Mouse (Mus musculus) bone marrow, adult 2 months (tissue): ENCODE data around the gene Kalrn. TPM values are rescaled to one million over a fixed set of nuclear protein-coding genes. Genes with fewer than 3 reads are reported as not detected.

Experiments
- H3K27ac ChIP-seq: fragments of 200-500 bp; 2 replicates; pipeline ENCODE4 v1.5.1; 2012; ENCODE audit warnings: low read depth, mild to moderate bottlenecking, control low read depth, inconsistent platforms, low read length; ENCODE audit not compliant: control insufficient read depth, poor library complexity, insufficient read depth
- H3K4me1 ChIP-seq: fragments of 200-500 bp; 2 replicates; pipeline ENCODE4 v1.6.1; 2011; ENCODE audit warnings: low read length; ENCODE audit not compliant: control insufficient read depth, insufficient read depth
- H3K4me3 ChIP-seq: fragments of 200-500 bp; replicated peaks from 2 replicates; pipeline ENCODE3; 2011; ENCODE audit warnings: mild to moderate bottlenecking, low read depth, low read length, control low read depth; ENCODE audit not compliant: control insufficient read depth
- CTCF ChIP-seq: fragments of 200-500 bp; IDR thresholded peaks from 2 replicates; pipeline ENCODE4 v1.5.1; 2011; ENCODE audit warnings: low read length, control low read depth; ENCODE audit not compliant: control insufficient read depth, insufficient read depth
- POLR2A ChIP-seq: fragments of 200-500 bp; IDR thresholded peaks from 2 replicates; pipeline ENCODE4 v1.6.1; 2011; ENCODE audit warnings: low read depth, mild to moderate bottlenecking, control low read depth, low read length, borderline replicate concordance; ENCODE audit not compliant: control insufficient read depth
- WGBS: fragments of 180-500 bp; shearing (Covaris S2); methylation state at CpG from one replicate; pipeline ENCODE4 v1.1.7; 2018; 5-methylcytosine and 5-hydroxymethylcytosine counted together
- polyA plus RNA-seq: library from polyadenylated mRNA; stranded (reverse); fragments of >200 nt; gene quantifications from 2 replicates; pipeline ENCODE4 v1.2.4, GENCODE M21; 2011; ENCODE audit warnings: low replicate concordance; ENCODE audit not compliant: missing spikeins, insufficient read depth, insufficient read length

Gene Kalrn
- polyA plus RNA-seq, 1 experiment, result 72.1 TPM

DNA sequence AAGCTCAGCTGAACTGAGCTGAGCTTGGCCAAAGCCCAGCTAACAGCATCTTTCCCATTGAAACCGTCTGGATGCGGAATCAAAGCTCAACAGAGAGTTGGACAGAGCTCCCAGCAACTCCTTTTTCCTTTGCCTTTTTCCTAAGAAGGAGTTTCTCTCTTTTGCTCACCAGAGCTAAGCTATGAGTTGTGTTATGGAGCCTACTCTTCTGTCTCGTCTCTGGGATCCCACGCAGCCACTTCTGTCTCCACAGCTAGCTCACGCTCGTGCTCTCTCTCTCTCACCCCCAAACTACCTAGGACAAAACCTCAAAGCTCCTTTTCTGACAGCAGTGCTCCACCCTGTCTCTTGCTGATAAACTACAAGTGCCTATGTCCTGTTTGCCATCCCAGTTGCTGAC lies 4.5 kb downstream of the Kalrn start:
- H3K4me3 ChIP-seq, result no peak overlapping the region
- WGBS, result 75% methylated on average over 6 of the region's 6 CpGs
- no peak overlapping the region for H3K27ac ChIP-seq
- TF ChIP-seq POLR2A (no peak), CTCF (no peak)
- H3K4me1 ChIP-seq, result no peaks in the 10 kb centered on the region

- TF ChIP-seq CTCF, result no peak
- TF ChIP-seq POLR2A, result no peak
- no peaks in the 10 kb centered on the region for H3K4me1 ChIP-seq
- WGBS, result 49% methylated on average over 11 of the region's 11 CpGs
- no peak overlapping the region for H3K27ac ChIP-seq
- H3K4me3 ChIP-seq, result no peak overlapping the region
These were observed 9.6 kb downstream of the Kalrn start for GRCm38 (mm10) chr16:34563593-34564280.

DNA sequence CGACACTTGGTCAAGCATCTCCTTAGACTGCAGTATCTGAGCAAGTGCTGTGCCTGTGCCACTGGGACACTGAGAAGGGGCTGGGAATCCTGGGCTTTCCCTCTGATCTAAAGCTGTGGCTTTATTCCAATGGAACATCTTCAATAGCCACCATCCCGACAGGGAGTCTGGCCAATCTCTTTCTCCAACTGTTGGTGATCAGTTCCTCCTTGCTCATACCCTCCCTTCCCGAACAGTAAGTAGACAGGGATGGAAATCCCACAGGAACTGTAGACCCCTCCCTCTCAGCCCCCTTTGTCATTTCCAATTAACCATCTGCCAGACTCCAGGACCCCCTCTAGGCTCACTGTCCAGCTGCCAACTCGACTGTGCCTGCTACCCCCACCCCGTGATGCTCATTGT lies 11.6 kb downstream of the Kalrn start:
- Histone ChIP-seq H3K27ac (no peak overlapping the region), H3K4me3 (no peak overlapping the region), H3K4me1 (no peaks in the 10 kb centered on the region)
- TF ChIP-seq CTCF (no peak), POLR2A (no peak)
- 58% methylated on average over 5 of the region's 5 CpGs for WGBS

DNA sequence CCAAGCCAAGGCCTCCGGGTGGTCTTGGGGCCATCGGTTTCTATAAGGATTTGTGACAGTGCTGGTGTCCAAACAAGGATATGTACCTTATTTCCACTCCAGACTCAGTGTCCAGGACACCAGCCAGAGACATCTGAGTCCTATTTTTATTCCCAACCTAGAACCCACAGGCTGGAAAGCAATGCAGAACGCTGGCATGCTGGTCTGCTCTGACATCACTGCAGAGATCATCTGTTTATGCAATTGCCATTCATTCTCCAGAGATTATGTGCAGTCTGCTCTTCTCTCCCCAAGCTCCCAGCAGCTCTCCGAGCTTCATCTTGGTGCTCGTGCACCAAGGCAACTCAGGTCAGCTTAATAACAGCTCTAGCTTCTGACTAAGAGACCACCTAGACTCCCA lies 12.5 kb downstream of the Kalrn start:
- H3K27ac ChIP-seq, result no peak overlapping the region
- no peaks in the 10 kb centered on the region for H3K4me1 ChIP-seq
- H3K4me3 ChIP-seq, result no peak overlapping the region
- TF ChIP-seq POLR2A, result no peak
- no peak for TF ChIP-seq CTCF
- WGBS, result 74% methylated on average over 5 of the region's 5 CpGs

DNA sequence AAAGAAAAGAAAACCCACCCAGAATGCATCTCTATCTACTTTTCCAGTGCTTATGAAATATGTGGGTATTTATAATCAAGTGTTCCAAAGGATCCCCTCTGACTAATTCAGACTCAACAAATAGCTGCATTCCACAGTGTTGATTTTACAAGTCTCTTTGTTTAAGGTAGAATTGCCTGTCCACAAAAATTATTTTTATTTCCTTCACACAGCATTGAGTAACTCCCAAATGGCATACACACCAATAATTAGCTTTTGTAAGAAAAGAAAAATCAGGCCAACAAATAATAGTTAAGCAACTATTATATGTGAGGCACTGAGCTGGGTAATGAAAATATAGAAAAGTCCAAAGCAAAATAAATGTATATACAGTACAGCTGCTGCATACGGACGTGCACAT lies 12.9 kb downstream of the Kalrn start:
- Histone ChIP-seq H3K27ac (no peak overlapping the region), H3K4me1 (no peaks in the 10 kb centered on the region), H3K4me3 (no peak overlapping the region)
- TF ChIP-seq CTCF (no peak), POLR2A (no peak)
- 75% methylated on average over 2 of the region's 2 CpGs for WGBS

DNA sequence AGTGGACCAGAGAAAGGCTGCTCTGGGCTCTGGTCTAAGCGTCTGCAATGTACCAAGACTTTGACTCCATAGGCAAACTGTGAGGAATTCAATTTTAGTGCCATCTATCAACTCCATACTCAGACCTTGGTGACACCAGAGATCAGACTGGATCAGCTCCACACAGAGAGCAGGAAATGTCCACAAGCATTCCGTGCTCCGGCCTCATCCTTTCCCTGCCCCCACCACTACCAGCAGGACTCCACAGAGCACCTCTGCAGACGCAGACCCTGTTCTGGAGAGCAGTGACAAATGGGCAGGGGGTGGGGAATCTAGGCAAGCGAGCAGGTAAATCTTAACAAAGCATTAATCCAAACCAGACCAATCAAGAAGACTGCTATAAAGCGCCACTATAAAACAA lies 15.4 kb downstream of the Kalrn start:
- TF ChIP-seq POLR2A, result no peak
- TF ChIP-seq CTCF, result no peak
- Histone ChIP-seq H3K4me3 (no peak overlapping the region), H3K4me1 (no peaks in the 10 kb centered on the region), H3K27ac (no peak overlapping the region)
- WGBS, result 84% methylated on average over 6 of the region's 6 CpGs

- no peak for TF ChIP-seq POLR2A
- no peak for TF ChIP-seq CTCF
- WGBS, result 80% methylated on average over 1 of the region's 1 CpGs
- H3K4me3 ChIP-seq, result no peak overlapping the region
- no peaks in the 10 kb centered on the region for H3K4me1 ChIP-seq
- no peak overlapping the region for H3K27ac ChIP-seq
These were observed 20.6 kb downstream of the Kalrn start for GRCm38 (mm10) chr16:34552731-34553130.

DNA sequence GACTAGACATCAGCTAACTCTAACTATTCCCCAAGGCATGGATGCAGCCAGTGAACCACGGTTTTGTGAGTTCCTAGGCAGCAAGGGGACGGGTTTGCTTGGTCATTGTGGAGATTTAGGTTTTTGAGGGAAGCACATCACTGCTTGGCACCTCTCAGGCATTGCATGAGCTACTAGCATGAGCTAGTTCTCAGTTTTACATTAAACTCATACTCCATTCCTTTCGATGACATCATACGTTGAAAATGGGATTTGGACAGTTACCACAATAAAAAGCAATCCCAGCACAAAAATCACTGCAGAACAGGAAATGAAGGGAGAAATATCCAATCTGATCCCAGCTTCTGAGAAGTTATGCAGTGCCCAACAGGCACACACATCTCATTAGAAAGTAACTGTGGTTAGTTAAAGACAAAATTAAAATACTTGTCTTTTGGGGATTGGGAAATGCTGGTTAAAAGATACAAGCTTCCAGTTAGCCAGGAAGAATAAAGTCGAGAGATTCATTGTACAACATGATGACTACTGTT lies 23.8 kb downstream of the Kalrn start:
- Histone ChIP-seq H3K4me1 (no peaks in the 10 kb centered on the region), H3K27ac (no peak overlapping the region), H3K4me3 (no peak overlapping the region)
- TF ChIP-seq POLR2A (no peak), CTCF (no peak)
- 60% methylated on average over 5 of the region's 5 CpGs for WGBS

DNA sequence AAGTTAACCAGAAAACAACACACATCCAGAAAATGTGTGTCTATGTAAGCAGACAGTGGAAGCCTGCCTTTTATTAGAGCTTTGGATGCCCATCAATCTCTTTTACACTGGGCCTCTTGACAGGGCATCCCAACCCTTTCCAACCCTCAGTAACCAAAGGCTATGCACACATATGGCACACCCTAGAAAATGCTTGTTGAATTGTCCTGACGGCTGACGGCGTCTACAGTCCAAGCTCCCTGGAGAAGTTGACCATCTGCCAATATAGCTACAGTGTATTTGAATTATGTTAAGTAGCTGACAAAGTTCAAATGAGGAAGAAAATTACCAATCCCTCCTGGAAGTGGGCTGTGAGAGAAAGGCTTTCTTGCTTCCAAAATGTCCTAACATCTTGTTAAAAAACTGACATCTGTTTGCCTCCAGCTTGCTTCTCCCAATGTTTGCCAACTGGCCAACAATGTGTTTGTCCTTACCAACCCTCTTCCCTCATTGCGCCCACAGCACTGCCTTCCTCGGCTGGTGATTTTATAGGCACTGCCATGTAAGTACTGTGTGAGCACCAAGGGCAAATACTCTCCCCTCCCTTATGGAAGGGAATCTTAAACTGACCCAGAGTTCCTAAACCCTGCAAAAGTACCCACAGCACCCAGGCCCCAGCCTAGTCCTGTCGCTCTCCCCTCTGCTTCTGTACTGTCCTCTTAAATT lies 26.4 kb downstream of the Kalrn start:
- Histone ChIP-seq H3K4me3 (no peak overlapping the region), H3K27ac (no peak overlapping the region), H3K4me1 (no peaks in the 10 kb centered on the region)
- TF ChIP-seq POLR2A, result no peak
- no peak for TF ChIP-seq CTCF
- 81% methylated on average over 6 of the region's 6 CpGs for WGBS
